Mouse (Mus musculus) left cerebral cortex, adult 18-20 months (tissue): ENCODE data around the gene Ptchd1. TPM values are rescaled to one million over a fixed set of nuclear protein-coding genes. Genes with fewer than 3 reads are reported as not detected.

ENCODE experiments used
- total RNA-seq, 2 experiments: library from RNA; stranded (reverse); gene quantifications; 2 replicates each; pipeline ENCODE4 v1.2.3; 2021

Gene Ptchd1
- total RNA-seq, 2 experiments from 2014 or later: 17.5 to 18.8 TPM

Other genes with a start within 250 kb of the Ptchd1 start
- under 1 TPM in 1 of 2 experiments, not detected in 1; 0.56 TPM for gene Gm15155, start 927 bp upstream of the Ptchd1 start, total RNA-seq